Mouse (Mus musculus) CD4-positive naive resting alpha-beta T cell, adult 57 days (primary cell): Measurements from ENCODE around the gene Mark3. TPM values are rescaled to one million over a fixed set of nuclear protein-coding genes. Genes with fewer than 3 reads are reported as not detected.

ENCODE experiments used
- total RNA-seq: library from RNA; stranded (reverse); gene quantifications from one replicate; pipeline ENCODE4 v1.2.4, GENCODE M21; 2023

Mark3 gene
- 85.2 TPM for total RNA-seq

GRCm38 (mm10) chr12:111574074-111574886 lies at the start of gene Mark3:
Mark3 (plus strand) TSS chr12:111574523.

DNA sequence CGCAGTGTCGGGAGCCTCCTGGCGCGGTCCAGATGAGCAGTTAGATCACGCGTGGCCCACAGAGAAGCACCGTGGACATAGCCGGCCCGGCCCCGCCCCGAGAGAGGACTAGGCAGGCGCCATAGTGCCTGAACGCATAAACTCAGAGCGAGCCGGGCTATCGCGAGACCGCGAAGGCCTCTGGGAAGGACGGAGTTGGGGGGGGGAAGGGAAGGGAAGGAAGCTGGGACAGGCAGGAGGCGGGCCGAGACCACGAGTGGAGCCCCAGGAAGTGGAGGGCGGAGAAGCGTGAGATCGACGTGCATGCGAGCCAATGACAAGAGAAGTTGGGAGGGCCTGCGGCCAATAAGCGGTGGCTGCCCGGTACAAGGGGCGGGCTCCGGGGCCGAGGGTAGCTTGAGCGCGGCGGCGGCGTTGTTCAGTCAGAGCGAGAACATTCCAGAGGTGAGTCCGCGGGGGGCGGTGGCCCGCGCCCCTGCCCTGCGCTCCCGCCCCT lies 36.5 kb upstream of the Mark3 start, which contains the start of gene Eif5:
Eif5 (plus strand) TSS at position 221 of the 496 bp plus-strand sequence.

GRCm38 (mm10) chr12:111672176-111672575 lies 97.9 kb downstream of the Mark3 start, which contains the start of gene Ckb:
Ckb (minus strand) TSS chr12:111672338.

DNA sequence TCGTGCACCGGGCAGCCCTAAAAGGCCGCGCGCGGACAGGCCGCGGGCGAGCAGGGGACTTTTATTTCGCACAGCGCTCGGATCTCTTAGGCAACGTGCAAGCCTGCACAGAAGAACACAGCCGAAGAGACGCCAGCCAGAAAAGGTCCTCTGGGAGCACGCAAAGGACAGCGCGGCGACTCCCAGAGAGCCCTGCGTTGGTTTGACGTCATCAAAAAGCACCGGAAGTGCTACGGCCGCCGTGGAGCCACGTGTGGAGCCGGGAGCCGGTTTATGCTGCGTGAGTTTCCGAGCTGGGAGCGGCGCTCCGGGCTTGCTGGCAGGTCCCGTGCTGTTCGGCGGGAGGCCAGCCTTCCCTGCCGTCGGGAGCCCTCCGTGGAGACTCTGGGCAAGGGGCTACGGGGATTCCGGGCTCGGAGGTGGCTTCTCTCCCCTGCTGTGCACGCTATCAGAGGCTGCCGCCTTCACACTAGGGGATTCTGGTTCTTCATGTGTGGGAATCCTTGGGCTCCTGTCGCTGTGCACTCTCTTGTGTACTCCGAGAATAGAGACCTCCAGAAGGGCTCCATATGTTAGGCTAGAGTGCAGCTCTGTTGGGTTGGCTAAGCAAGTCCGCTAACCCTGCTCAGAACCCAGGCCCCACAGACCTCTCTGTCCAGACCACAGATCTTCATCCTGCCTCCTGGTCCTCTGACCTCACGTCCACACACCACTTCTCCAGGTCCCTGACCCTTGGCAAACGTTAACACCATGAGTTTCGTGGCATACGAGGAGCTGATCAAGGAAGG lies 103.8 kb downstream of the Mark3 start, which contains the start of gene Trmt61a:
Trmt61a (plus strand) TSS at position 224 of the 788 bp plus-strand sequence.

Other genes starting within 250 kb of the Mark3 start
- gene Cdc42bpb, start 196.8 kb upstream of the Mark3 start, total RNA-seq, result 3.4 TPM
- gene Lbhd2, start 167.7 kb upstream of the Mark3 start, total RNA-seq, result not detected
- not detected for gene Exoc3l4, start 157.5 kb upstream of the Mark3 start, total RNA-seq
- 6.8 TPM for gene Tnfaip2, start 132.1 kb upstream of the Mark3 start, total RNA-seq
- not detected for gene Gm266, start 88.7 kb upstream of the Mark3 start, total RNA-seq
- 738 TPM for gene Eif5, start 36.5 kb upstream of the Mark3 start, total RNA-seq
- gene Ckb, start 97.8 kb downstream of the Mark3 start, total RNA-seq, result 6.5 TPM
- gene Trmt61a, start 103.6 kb downstream of the Mark3 start, total RNA-seq, result 15.5 TPM
- gene Bag5, start 138.7 kb downstream of the Mark3 start, total RNA-seq, result 25.9 TPM
- 26.9 TPM for gene Apopt1, start 138.7 kb downstream of the Mark3 start, total RNA-seq
- 87.6 TPM for gene Klc1, start 184.3 kb downstream of the Mark3 start, total RNA-seq
- gene Xrcc3, start 239.3 kb downstream of the Mark3 start, total RNA-seq, result 1.4 TPM
- 2.1 TPM for gene Zfyve21, start 239.6 kb downstream of the Mark3 start, total RNA-seq